Mouse (Mus musculus): ENCODE measurements around the gene Sdhaf2. TPM values are rescaled to one million over a fixed set of nuclear protein-coding genes. Genes with fewer than 3 reads are reported as not detected.

The Sdhaf2 gene
- polyA plus RNA-seq, 1 experiment from 2014 or later = 67.6 TPM

GRCm38 (mm10) chr19:10479541-10479940, 46.4 kb downstream of the Sdhaf2 start:
- no peak overlapping the region for H3K4me2 ChIP-seq (ENCODE audit: low read length)
- H3K36me3 ChIP-seq (ENCODE audit: control insufficient read depth, insufficient read depth, low read length) = no peaks in the 10 kb centered on the region
- no peaks in the 10 kb centered on the region for H3K27me3 ChIP-seq (ENCODE audit: control insufficient read depth, insufficient read depth, low read length)
- no peak overlapping the region for H3K27ac ChIP-seq (replicated peaks; ENCODE audit: low read depth, low read length)
- no peak overlapping the region for H3K4me3 ChIP-seq (replicated peaks; ENCODE audit: low read depth, low read length)
- no peaks in the 10 kb centered on the region for H3K9me3 ChIP-seq (ENCODE audit: control insufficient read depth, low read length)
- no peak for DNase-seq
- H3K4me1 ChIP-seq (ENCODE audit: control insufficient read depth, insufficient read depth, low read length) = peaks cover 13% of the 10 kb centered on the region
- no peak for ATAC-seq (ENCODE audit: low FRiP score, low TSS enrichment)
- no peak overlapping the region for H3K9ac ChIP-seq (replicated peaks; ENCODE audit: low read length)
- 77% methylated on average over 4 of the region's 4 CpGs for WGBS

DNA sequence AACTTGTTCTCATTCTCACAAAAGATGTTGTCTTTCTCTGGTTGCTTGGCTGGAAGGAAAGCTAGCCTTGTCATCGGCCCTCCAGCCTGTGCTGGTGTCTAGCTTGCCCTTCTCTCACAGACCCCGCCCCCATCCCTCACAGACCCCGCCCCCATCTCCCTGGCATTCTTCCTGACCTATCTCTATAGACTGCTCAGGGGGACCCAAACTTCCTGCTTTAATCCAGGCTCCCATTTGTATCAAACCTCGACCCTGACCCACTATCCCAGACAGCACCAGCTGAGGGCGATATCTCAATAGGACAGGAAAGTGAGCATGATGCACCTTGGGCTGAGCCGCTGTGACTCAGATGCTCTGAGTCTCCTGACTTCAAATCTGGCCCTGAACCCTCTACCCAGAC, 52.2 kb downstream of the Sdhaf2 start:
- 21% methylated on average over 6 of the region's 6 CpGs for WGBS
- H3K9me3 ChIP-seq (ENCODE audit: control insufficient read depth, low read length) = no peaks in the 10 kb centered on the region
- H3K4me2 ChIP-seq (ENCODE audit: low read length) = no peak overlapping the region
- H3K36me3 ChIP-seq (ENCODE audit: control insufficient read depth, insufficient read depth, low read length) = no peaks in the 10 kb centered on the region
- no peaks in the 10 kb centered on the region for H3K27me3 ChIP-seq (ENCODE audit: control insufficient read depth, insufficient read depth, low read length)
- no peak overlapping the region for H3K27ac ChIP-seq (replicated peaks; ENCODE audit: low read depth, low read length)
- no peaks in the 10 kb centered on the region for H3K4me1 ChIP-seq (ENCODE audit: control insufficient read depth, insufficient read depth, low read length)
- no peak for ATAC-seq (ENCODE audit: low FRiP score, low TSS enrichment)
- no peak overlapping the region for H3K9ac ChIP-seq (replicated peaks; ENCODE audit: low read length)
- DNase-seq = no peak
- no peak overlapping the region for H3K4me3 ChIP-seq (replicated peaks; ENCODE audit: low read depth, low read length)

GRCm38 (mm10) chr19:10472958-10473357, 53.0 kb downstream of the Sdhaf2 start:
- DNase-seq = no peak
- no peak overlapping the region for H3K4me3 ChIP-seq (replicated peaks; ENCODE audit: low read depth, low read length)
- H3K36me3 ChIP-seq (ENCODE audit: control insufficient read depth, insufficient read depth, low read length) = no peaks in the 10 kb centered on the region
- no peaks in the 10 kb centered on the region for H3K27me3 ChIP-seq (ENCODE audit: control insufficient read depth, insufficient read depth, low read length)
- H3K27ac ChIP-seq (replicated peaks; ENCODE audit: low read depth, low read length) = no peak overlapping the region
- H3K9me3 ChIP-seq (ENCODE audit: control insufficient read depth, low read length) = no peaks in the 10 kb centered on the region
- no peak overlapping the region for H3K9ac ChIP-seq (replicated peaks; ENCODE audit: low read length)
- no peak overlapping the region for H3K4me2 ChIP-seq (ENCODE audit: low read length)
- ATAC-seq (ENCODE audit: low FRiP score, low TSS enrichment) = no peak
- WGBS = 74% methylated on average over 3 of the region's 3 CpGs
- H3K4me1 ChIP-seq (ENCODE audit: control insufficient read depth, insufficient read depth, low read length) = no peaks in the 10 kb centered on the region

DNA sequence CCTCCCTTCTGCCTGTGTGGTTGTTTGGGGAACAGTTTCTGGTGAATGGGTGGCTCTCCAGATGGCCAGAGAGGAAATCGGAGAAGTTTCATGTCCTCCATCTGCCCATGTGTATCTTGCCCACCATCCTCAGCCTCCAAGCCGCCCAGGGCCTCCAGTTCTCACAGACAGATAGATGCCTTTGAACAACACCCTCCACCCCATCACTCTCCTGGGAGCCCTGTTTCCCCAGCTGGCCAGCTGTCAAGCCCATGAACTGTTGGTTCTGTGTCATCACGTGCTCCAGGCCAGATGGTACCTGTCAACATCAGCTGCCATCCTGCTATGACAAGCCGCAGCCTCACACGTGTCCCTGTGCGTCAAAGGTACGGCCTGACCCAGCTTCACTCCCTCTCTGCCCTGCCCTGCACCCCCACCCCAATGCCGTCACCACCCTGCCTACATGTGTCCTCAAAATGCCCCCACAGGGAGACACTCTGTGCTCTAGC, 56.7 kb downstream of the Sdhaf2 start:
- Histone ChIP-seq H3K4me3 (replicated peaks; ENCODE audit: low read depth, low read length) (no peak overlapping the region), H3K9ac (replicated peaks; ENCODE audit: low read length) (no peak overlapping the region), H3K9me3 (ENCODE audit: control insufficient read depth, low read length) (no peaks in the 10 kb centered on the region), H3K27me3 (ENCODE audit: control insufficient read depth, insufficient read depth, low read length) (no peaks in the 10 kb centered on the region), H3K27ac (replicated peaks; ENCODE audit: low read depth, low read length) (no peak overlapping the region), H3K4me2 (ENCODE audit: low read length) (no peak overlapping the region), H3K36me3 (ENCODE audit: control insufficient read depth, insufficient read depth, low read length) (no peaks in the 10 kb centered on the region), H3K4me1 (ENCODE audit: control insufficient read depth, insufficient read depth, low read length) (peaks cover 2% of the 10 kb centered on the region; the same call in 1 of the 2 replicates)
- ATAC-seq (ENCODE audit: low FRiP score, low TSS enrichment) (no peak), DNase-seq (no peak)
- WGBS = 71% methylated on average over 8 of the region's 8 CpGs

- Histone ChIP-seq H3K9me3 (ENCODE audit: control insufficient read depth, low read length) (no peaks in the 10 kb centered on the region), H3K4me3 (replicated peaks; ENCODE audit: low read depth, low read length) (no peak overlapping the region), H3K36me3 (ENCODE audit: control insufficient read depth, insufficient read depth, low read length) (no peaks in the 10 kb centered on the region), H3K27me3 (ENCODE audit: control insufficient read depth, insufficient read depth, low read length) (peaks cover 6% of the 10 kb centered on the region; the same call in 1 of the 2 replicates), H3K27ac (replicated peaks; ENCODE audit: low read depth, low read length) (no peak overlapping the region), H3K4me2 (ENCODE audit: low read length) (no peak overlapping the region), H3K9ac (replicated peaks; ENCODE audit: low read length) (no peak overlapping the region), H3K4me1 (ENCODE audit: control insufficient read depth, insufficient read depth, low read length) (peaks cover 4% of the 10 kb centered on the region; the same call in 1 of the 2 replicates)
- ATAC-seq (ENCODE audit: low FRiP score, low TSS enrichment) (no peak), DNase-seq (no peak)
- WGBS = 18% methylated on average over 4 of the region's 4 CpGs
Measured at GRCm38 (mm10) chr19:10464427-10464826, 61.5 kb downstream of the Sdhaf2 start.

DNA sequence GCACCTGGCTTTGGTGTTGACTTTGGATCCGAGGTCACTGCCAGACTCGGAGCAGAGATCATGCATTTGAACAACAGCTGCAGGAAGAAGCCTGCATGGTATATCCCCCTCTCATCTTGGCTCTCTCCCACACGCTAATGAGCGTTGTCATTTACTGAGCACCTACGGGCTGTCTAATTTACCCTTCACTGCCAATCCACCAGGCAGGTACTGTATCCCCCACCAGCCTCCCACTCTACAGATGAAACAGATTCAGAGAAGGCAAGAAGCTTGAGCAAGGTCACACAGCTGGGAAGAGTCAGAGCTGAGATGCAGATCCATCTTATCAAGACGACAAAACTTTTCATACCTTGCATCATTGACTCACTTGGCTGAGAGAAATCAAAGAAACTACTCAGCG, 64.4 kb downstream of the Sdhaf2 start:
- Histone ChIP-seq H3K36me3 (ENCODE audit: control insufficient read depth, insufficient read depth, low read length) (no peaks in the 10 kb centered on the region), H3K9ac (replicated peaks; ENCODE audit: low read length) (no peak overlapping the region), H3K27me3 (ENCODE audit: control insufficient read depth, insufficient read depth, low read length) (peaks cover 26% of the 10 kb centered on the region), H3K27ac (replicated peaks; ENCODE audit: low read depth, low read length) (no peak overlapping the region), H3K4me2 (ENCODE audit: low read length) (no peak overlapping the region), H3K4me1 (ENCODE audit: control insufficient read depth, insufficient read depth, low read length) (peaks cover 12% of the 10 kb centered on the region), H3K4me3 (replicated peaks; ENCODE audit: low read depth, low read length) (no peak overlapping the region), H3K9me3 (ENCODE audit: control insufficient read depth, low read length) (no peaks in the 10 kb centered on the region)
- WGBS = 53% methylated on average over 7 of the region's 7 CpGs
- no peak for ATAC-seq (ENCODE audit: low FRiP score, low TSS enrichment)
- no peak for DNase-seq

DNA sequence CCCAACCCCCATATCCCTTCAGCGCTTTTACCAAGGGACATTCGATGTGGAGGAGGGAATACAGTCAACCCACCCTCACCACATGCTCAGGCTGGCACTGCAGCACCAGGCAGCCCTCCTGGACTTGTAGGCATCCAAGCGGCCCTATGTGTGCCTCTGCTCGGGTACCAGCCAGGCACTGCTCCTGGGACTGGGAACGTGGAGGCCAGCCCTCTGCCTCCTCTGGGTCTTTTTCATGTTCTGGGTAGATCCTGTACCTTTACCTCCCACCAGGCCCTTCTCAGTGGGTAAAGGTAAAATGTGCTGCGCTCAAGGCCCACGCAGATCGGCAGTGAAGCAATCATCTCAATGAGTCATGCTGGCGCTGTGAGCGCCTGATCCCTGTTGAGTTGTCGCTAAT, 66.0 kb downstream of the Sdhaf2 start:
- Histone ChIP-seq H3K4me1 (ENCODE audit: control insufficient read depth, insufficient read depth, low read length) (peaks cover 19% of the 10 kb centered on the region), H3K27me3 (ENCODE audit: control insufficient read depth, insufficient read depth, low read length) (peaks cover 41% of the 10 kb centered on the region), H3K4me2 (ENCODE audit: low read length) (no peak overlapping the region), H3K4me3 (replicated peaks; ENCODE audit: low read depth, low read length) (no peak overlapping the region), H3K36me3 (ENCODE audit: control insufficient read depth, insufficient read depth, low read length) (no peaks in the 10 kb centered on the region), H3K9me3 (ENCODE audit: control insufficient read depth, low read length) (no peaks in the 10 kb centered on the region), H3K27ac (replicated peaks; ENCODE audit: low read depth, low read length) (no peak overlapping the region), H3K9ac (replicated peaks; ENCODE audit: low read length) (no peak overlapping the region)
- no peak for DNase-seq
- no peak for ATAC-seq (ENCODE audit: low FRiP score, low TSS enrichment)
- WGBS = 38% methylated on average over 11 of the region's 11 CpGs

DNA sequence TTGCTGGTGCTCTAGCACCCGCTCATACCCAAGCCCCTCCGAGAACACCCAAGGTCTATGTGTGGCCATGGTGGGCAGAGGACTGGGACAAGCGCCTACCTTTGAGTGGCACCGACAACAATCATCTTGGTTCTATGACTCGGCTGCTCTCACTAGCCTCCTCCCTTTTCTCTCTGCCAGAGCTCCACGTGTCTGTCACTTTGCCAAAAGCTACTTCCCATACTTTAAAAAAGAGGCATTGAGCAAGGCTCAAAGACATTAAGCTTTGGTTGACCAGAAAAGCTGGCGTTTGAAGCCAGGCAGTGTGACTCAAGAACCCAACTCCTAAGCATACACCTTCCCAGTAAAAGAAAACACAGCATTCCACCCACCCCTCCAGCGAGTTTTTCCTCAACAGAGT, 67.8 kb downstream of the Sdhaf2 start:
- H3K27me3 ChIP-seq (ENCODE audit: control insufficient read depth, insufficient read depth, low read length) = peaks cover 41% of the 10 kb centered on the region

DNA sequence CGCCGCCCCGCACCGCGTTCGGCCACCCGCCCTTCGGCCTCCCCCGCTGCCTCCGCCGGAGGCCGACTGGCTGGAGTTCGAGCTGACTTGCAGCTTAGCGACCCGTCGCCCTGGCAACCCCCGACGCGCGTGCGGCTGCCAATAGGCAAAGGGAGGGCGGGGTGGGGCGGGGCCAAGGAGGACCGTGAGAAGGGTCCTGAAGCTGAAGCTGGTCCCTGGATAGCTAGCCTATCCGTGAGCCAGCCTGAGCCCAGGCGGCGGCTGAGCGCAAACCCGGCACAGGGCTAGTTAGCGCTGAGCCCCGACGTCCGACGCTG, 68.5 kb downstream of the Sdhaf2 start:
- Histone ChIP-seq H3K4me1 (ENCODE audit: control insufficient read depth, insufficient read depth, low read length) (peaks cover 15% of the 10 kb centered on the region), H3K27me3 (ENCODE audit: control insufficient read depth, insufficient read depth, low read length) (peaks cover 41% of the 10 kb centered on the region), H3K9me3 (ENCODE audit: control insufficient read depth, low read length) (no peaks in the 10 kb centered on the region), H3K4me3 (replicated peaks; ENCODE audit: low read depth, low read length) (peak overlapping the region; percentile 48), H3K36me3 (ENCODE audit: control insufficient read depth, insufficient read depth, low read length) (no peaks in the 10 kb centered on the region), H3K27ac (replicated peaks; ENCODE audit: low read depth, low read length) (no peak overlapping the region), H3K9ac (replicated peaks; ENCODE audit: low read length) (peak overlapping the region; percentile 47), H3K4me2 (ENCODE audit: low read length) (peak overlapping the region; percentile 89)
- under 1% methylated on average over 34 of the region's 34 CpGs for WGBS
- ATAC-seq (ENCODE audit: low FRiP score, low TSS enrichment) (peak; percentile 90), DNase-seq (peak; percentile 93)

More for the DNA sequence above, 67.8 kb downstream of the Sdhaf2 start:
- 21% methylated on average over 8 of the region's 8 CpGs for WGBS
- H3K4me3 ChIP-seq (replicated peaks; ENCODE audit: low read depth, low read length) = peak overlapping the region; percentile 48; the same call in 1 of the 2 replicates
- peaks cover 15% of the 10 kb centered on the region for H3K4me1 ChIP-seq (ENCODE audit: control insufficient read depth, insufficient read depth, low read length)
- ATAC-seq (ENCODE audit: low FRiP score, low TSS enrichment) (peak; percentile 4; the same call in 1 of the 2 replicates), DNase-seq (peak; percentile 59)
- H3K9me3 ChIP-seq (ENCODE audit: control insufficient read depth, low read length) = no peaks in the 10 kb centered on the region
- H3K36me3 ChIP-seq (ENCODE audit: control insufficient read depth, insufficient read depth, low read length) = no peaks in the 10 kb centered on the region
- H3K27ac ChIP-seq (replicated peaks; ENCODE audit: low read depth, low read length) = no peak overlapping the region
- H3K9ac ChIP-seq (replicated peaks; ENCODE audit: low read length) = no peak overlapping the region
- peak overlapping the region; percentile 89 for H3K4me2 ChIP-seq (ENCODE audit: low read length)
